Mouse (Mus musculus): ENCODE measurements around the gene Them4. TPM values are rescaled to one million over a fixed set of nuclear protein-coding genes. Genes with fewer than 3 reads are reported as not detected.

Them4 gene
- polyA plus RNA-seq, 1 experiment from 2014 or later: 12.2 TPM

DNA sequence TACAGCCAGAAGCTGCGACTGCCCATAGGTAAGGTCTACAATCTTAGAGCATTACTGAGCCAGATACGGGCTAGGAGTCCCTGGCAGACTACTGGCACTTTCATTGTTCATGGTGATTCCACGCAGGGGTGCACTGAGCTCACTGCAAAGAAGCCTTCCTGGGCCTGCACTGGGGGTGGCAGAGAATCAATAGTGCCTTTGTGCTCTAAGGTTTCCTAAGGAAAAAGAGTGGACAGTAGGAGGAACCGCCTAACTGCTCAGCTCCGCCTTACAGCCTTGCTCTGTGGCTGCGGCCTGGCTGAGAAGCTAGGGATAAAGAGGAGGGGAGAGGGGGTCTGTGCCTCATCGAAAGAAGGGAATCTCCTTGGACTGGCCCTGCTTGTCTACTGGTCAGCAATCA is 52.2 kb downstream of the Them4 start, which contains the start of gene C2cd4d:
C2cd4d (plus strand) TSS at position 301 of the 400 bp plus-strand sequence.
- Histone ChIP-seq H3K9ac (ENCODE audit: low read depth, low read length) (peak within 1 kb of the TSS; percentile 88), H3K36me3 (ENCODE audit: control insufficient read depth, insufficient read depth, low read length) (no peaks in the 10 kb centered on the region), H3K4me2 (ENCODE audit: low read depth, low read length) (peak within 1 kb of the TSS; percentile 94), H3K27me3 (replicated peaks; ENCODE audit: control insufficient read depth, insufficient read depth, low read length) (peaks cover 23% of the 10 kb centered on the region; the same call in 1 of the 2 replicates), H3K4me3 (ENCODE audit: low read depth, low read length) (peak within 1 kb of the TSS; percentile 65), H3K9me3 (ENCODE audit: control insufficient read depth, low read length) (no peaks in the 10 kb centered on the region), H3K27ac (replicated peaks; ENCODE audit: low read depth, low read length) (no peak within 1 kb of the TSS), H3K4me1 (ENCODE audit: control insufficient read depth, insufficient read depth, low read length) (peaks cover 3% of the 10 kb centered on the region; the same call in 1 of the 2 replicates)
- no peak for ATAC-seq (ENCODE audit: low read depth)
- no peak for DNase-seq (ENCODE audit: low spot score)
- WGBS: 37% methylated on average over 7 of the region's 7 CpGs

DNA sequence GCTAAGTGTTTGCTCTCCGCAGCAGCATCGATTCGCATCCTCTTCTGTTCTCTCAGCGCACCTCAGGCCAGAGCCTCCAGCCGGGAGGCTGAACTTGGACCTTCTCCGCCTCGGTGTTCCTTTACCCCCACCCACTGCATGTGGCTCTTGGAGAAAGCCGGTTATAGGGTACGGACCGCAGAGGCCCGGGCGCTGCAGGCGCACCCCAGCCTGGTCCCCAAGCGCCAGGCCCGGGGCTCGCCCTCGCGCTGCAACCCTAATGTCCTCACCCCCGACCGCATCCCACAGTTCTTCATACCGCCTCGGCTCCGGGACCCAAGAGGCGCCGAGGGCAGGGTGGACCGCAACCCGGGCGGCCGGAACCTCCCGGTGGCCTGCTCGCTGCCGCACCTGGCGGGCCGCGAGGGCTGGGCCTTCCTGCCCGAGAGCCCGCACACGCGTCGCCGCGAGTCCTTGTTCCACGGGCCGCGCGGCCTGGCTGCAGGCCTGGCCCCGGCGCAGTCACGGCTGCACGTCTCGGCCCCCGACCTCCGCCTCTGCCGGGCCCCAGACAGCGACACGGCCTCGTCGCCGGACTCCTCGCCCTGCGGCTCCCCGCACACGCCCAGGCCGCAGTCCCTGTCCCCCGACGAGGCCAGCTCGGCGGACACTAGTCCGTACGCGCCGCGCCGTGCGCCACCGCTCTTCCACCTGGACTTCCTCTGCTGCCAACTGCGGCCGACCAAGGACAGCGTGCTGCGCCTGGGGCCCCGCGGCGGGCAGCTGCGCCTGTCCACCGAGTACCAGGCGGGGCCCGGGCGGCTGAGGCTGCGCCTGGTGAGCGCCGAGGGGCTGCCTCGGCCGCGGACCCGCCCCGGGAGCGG is 53.6 kb downstream of the Them4 start:
- peaks cover 3% of the 10 kb centered on the region; the same call in 1 of the 2 replicates for H3K4me1 ChIP-seq (ENCODE audit: control insufficient read depth, insufficient read depth, low read length)
- H3K4me2 ChIP-seq (ENCODE audit: low read depth, low read length): peak overlapping the region; percentile 94
- DNase-seq (ENCODE audit: low spot score) (peak; percentile 59), ATAC-seq (ENCODE audit: low read depth) (peak; percentile 68)
- WGBS: 16% methylated on average over 36 of the region's 97 CpGs
- H3K36me3 ChIP-seq (ENCODE audit: control insufficient read depth, insufficient read depth, low read length): no peaks in the 10 kb centered on the region
- peak overlapping the region; percentile 88 for H3K9ac ChIP-seq (ENCODE audit: low read depth, low read length)
- peak overlapping the region; percentile 65 for H3K4me3 ChIP-seq (ENCODE audit: low read depth, low read length)
- H3K27ac ChIP-seq (replicated peaks; ENCODE audit: low read depth, low read length): peak overlapping the region; percentile 52
- no peaks in the 10 kb centered on the region for H3K9me3 ChIP-seq (ENCODE audit: control insufficient read depth, low read length)
- peaks cover 23% of the 10 kb centered on the region; the same call in 1 of the 2 replicates for H3K27me3 ChIP-seq (replicated peaks; ENCODE audit: control insufficient read depth, insufficient read depth, low read length)

DNA sequence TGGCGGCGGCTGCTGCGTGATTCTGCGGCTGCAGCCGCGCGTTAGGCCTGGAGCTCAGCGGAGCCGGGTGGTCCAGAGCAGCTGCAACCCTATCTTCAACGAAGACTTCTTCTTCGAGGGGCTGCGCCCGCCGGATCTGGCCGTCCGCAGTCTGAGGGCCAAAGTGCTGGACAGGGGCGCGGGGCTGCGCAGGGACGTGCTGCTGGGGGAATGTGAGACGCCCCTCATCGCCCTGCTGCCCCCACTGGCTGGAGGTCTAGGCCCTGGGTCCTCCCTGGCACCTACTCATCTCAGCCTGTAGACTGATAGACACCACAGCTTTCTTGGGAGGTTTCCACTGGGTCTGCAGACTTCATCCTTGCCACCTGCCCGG is 54.3 kb downstream of the Them4 start:
- peak overlapping the region; percentile 65 for H3K4me3 ChIP-seq (ENCODE audit: low read depth, low read length)
- peaks cover 23% of the 10 kb centered on the region; the same call in 1 of the 2 replicates for H3K27me3 ChIP-seq (replicated peaks; ENCODE audit: control insufficient read depth, insufficient read depth, low read length)
- no peaks in the 10 kb centered on the region for H3K9me3 ChIP-seq (ENCODE audit: control insufficient read depth, low read length)
- WGBS: 6% methylated on average over 8 of the region's 23 CpGs
- H3K4me2 ChIP-seq (ENCODE audit: low read depth, low read length): peak overlapping the region; percentile 94
- peak; percentile 26; the same call in 1 of the 2 replicates for ATAC-seq (ENCODE audit: low read depth)
- H3K9ac ChIP-seq (ENCODE audit: low read depth, low read length): peak overlapping the region; percentile 88
- H3K4me1 ChIP-seq (ENCODE audit: control insufficient read depth, insufficient read depth, low read length): peaks cover 3% of the 10 kb centered on the region; the same call in 1 of the 2 replicates
- no peak for DNase-seq (ENCODE audit: low spot score)
- peak overlapping the region; percentile 52; the same call in 1 of the 2 replicates for H3K27ac ChIP-seq (replicated peaks; ENCODE audit: low read depth, low read length)
- H3K36me3 ChIP-seq (ENCODE audit: control insufficient read depth, insufficient read depth, low read length): no peaks in the 10 kb centered on the region

DNA sequence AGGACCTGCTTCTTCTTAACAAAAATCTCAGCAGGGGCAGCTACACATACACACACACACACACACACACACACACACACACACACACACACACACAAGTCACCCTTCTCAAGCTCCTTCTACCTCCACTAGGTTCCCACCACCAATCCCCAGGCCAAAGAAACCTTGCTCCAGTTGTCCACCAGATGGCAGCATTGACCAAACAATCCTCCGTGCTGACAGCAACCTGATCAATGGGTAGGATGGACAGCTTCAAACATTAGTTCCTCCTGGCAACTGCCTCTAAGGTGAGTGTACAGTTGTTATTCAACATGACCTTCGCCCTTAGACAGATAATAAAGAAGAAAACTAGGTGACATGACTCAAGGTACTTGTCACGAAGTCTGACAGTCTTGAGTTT is 56.9 kb downstream of the Them4 start:
- DNase-seq (ENCODE audit: low spot score) (peak; percentile 71), ATAC-seq (ENCODE audit: low read depth) (no peak; the same call in 1 of the 2 replicates)
- Histone ChIP-seq H3K27ac (replicated peaks; ENCODE audit: low read depth, low read length) (no peak overlapping the region), H3K9ac (ENCODE audit: low read depth, low read length) (no peak overlapping the region), H3K4me2 (ENCODE audit: low read depth, low read length) (no peak overlapping the region), H3K4me3 (ENCODE audit: low read depth, low read length) (no peak overlapping the region), H3K4me1 (ENCODE audit: control insufficient read depth, insufficient read depth, low read length) (peaks cover 6% of the 10 kb centered on the region), H3K9me3 (ENCODE audit: control insufficient read depth, low read length) (no peaks in the 10 kb centered on the region), H3K27me3 (replicated peaks; ENCODE audit: control insufficient read depth, insufficient read depth, low read length) (peaks cover 23% of the 10 kb centered on the region; the same call in 1 of the 2 replicates), H3K36me3 (ENCODE audit: control insufficient read depth, insufficient read depth, low read length) (no peaks in the 10 kb centered on the region)
- WGBS: 14% methylated on average over 3 of the region's 3 CpGs

DNA sequence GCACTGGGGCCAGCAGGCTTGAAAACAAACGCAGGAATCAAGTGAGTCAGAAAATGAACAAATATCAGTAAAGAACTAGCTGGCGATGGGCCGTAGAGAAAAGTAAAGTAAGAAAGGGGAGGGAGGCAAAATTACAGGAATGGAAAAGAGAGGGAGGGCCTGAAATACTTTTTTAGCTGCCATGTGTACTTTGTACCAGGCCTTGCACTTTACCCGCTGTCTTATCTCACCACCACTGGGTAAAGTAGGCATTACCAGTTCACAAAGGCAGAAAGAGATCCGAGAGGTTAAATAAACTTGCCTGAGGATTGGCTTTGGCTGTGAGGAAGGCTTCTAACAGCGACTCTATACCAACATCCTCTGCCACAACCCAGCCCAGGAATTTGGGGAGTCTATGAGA is 57.6 kb downstream of the Them4 start:
- H3K9me3 ChIP-seq (ENCODE audit: control insufficient read depth, low read length): no peaks in the 10 kb centered on the region
- ATAC-seq (ENCODE audit: low read depth): no peak
- 82% methylated on average over 6 of the region's 6 CpGs for WGBS
- no peak for DNase-seq (ENCODE audit: low spot score)
- H3K27ac ChIP-seq (replicated peaks; ENCODE audit: low read depth, low read length): no peak overlapping the region
- no peak overlapping the region for H3K9ac ChIP-seq (ENCODE audit: low read depth, low read length)
- no peak overlapping the region for H3K4me2 ChIP-seq (ENCODE audit: low read depth, low read length)
- H3K4me1 ChIP-seq (ENCODE audit: control insufficient read depth, insufficient read depth, low read length): peaks cover 13% of the 10 kb centered on the region
- no peaks in the 10 kb centered on the region for H3K36me3 ChIP-seq (ENCODE audit: control insufficient read depth, insufficient read depth, low read length)
- H3K27me3 ChIP-seq (replicated peaks; ENCODE audit: control insufficient read depth, insufficient read depth, low read length): peaks cover 18% of the 10 kb centered on the region; the same call in 1 of the 2 replicates
- H3K4me3 ChIP-seq (ENCODE audit: low read depth, low read length): no peak overlapping the region

DNA sequence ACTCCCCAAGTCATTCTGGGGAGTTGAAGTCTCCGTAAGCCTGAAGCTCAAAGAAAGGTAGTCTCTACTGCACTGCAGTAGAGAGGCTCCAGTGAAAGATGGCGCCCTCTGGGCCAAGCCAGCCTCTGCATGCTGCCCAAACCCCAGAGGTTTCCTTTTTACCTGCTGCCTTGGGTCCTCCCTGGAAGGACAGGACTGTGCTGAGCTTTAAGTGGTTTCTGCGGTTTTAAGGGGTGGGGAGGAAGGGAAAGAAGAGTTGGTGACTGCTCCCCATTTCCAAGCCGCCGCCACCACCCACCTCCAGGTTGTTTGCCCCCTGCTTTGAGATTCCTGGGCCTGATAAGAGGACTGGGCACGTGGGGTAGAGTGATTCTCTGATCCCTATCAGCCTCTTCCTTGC is 58.7 kb downstream of the Them4 start:
- H3K9ac ChIP-seq (ENCODE audit: low read depth, low read length): no peak overlapping the region
- H3K4me3 ChIP-seq (ENCODE audit: low read depth, low read length): no peak overlapping the region
- no peak for ATAC-seq (ENCODE audit: low read depth)
- no peak overlapping the region for H3K27ac ChIP-seq (replicated peaks; ENCODE audit: low read depth, low read length)
- 62% methylated on average over 6 of the region's 6 CpGs for WGBS
- H3K27me3 ChIP-seq (replicated peaks; ENCODE audit: control insufficient read depth, insufficient read depth, low read length): peaks cover 8% of the 10 kb centered on the region; the same call in 1 of the 2 replicates
- H3K4me2 ChIP-seq (ENCODE audit: low read depth, low read length): no peak overlapping the region
- H3K4me1 ChIP-seq (ENCODE audit: control insufficient read depth, insufficient read depth, low read length): peaks cover 20% of the 10 kb centered on the region
- no peaks in the 10 kb centered on the region for H3K36me3 ChIP-seq (ENCODE audit: control insufficient read depth, insufficient read depth, low read length)
- DNase-seq (ENCODE audit: low spot score): no peak
- no peaks in the 10 kb centered on the region for H3K9me3 ChIP-seq (ENCODE audit: control insufficient read depth, low read length)

DNA sequence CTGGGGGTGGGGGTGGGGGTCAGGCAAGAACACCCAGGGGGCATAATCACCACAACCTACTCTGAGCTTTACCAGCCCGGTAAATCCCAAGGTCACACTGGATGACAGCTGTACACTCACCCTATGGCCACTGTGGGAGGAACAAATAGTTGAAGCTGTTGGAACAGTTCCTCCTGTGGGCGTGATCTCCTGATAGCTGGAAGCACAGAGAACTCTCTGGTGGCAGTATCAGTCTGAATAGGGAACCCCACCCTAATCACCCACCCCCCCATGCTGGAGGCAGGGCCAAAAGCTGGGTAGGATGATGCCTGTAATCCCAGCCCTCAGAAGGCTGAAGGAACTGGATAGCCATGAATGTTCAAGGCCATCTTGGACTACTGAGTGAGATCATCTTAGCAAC is 59.8 kb downstream of the Them4 start:
- Histone ChIP-seq H3K4me3 (ENCODE audit: low read depth, low read length) (no peak overlapping the region), H3K9ac (ENCODE audit: low read depth, low read length) (no peak overlapping the region), H3K36me3 (ENCODE audit: control insufficient read depth, insufficient read depth, low read length) (no peaks in the 10 kb centered on the region), H3K4me1 (ENCODE audit: control insufficient read depth, insufficient read depth, low read length) (peaks cover 21% of the 10 kb centered on the region), H3K4me2 (ENCODE audit: low read depth, low read length) (no peak overlapping the region), H3K27me3 (replicated peaks; ENCODE audit: control insufficient read depth, insufficient read depth, low read length) (peaks cover 3% of the 10 kb centered on the region; the same call in 1 of the 2 replicates), H3K9me3 (ENCODE audit: control insufficient read depth, low read length) (no peaks in the 10 kb centered on the region), H3K27ac (replicated peaks; ENCODE audit: low read depth, low read length) (no peak overlapping the region)
- ATAC-seq (ENCODE audit: low read depth) (no peak), DNase-seq (ENCODE audit: low spot score) (no peak)
- 53% methylated on average over 2 of the region's 2 CpGs for WGBS

DNA sequence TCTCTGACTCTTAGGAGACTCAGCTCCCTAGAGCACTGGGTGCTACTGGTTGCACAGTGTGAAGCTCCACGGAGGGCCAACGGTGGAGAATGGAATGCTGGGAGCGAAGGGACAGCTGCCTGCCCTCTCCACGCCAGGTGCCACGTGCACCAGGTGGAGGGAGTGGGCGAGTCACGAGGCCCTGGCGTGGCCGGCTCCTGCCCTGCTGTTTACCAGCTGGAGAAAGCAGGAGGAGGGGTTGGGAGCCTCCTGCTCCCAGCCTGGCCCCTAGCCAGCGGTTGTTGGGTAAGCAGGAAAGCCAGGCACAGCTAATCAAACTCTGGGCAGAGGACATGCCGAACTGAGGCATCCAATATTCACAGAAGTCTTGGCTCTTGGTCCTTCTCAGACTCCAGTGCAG is 61.7 kb downstream of the Them4 start:
- no peak overlapping the region; the same call in 1 of the 2 replicates for H3K4me3 ChIP-seq (ENCODE audit: low read depth, low read length)
- H3K27me3 ChIP-seq (replicated peaks; ENCODE audit: control insufficient read depth, insufficient read depth, low read length): no peaks in the 10 kb centered on the region
- H3K9me3 ChIP-seq (ENCODE audit: control insufficient read depth, low read length): no peaks in the 10 kb centered on the region
- no peaks in the 10 kb centered on the region for H3K36me3 ChIP-seq (ENCODE audit: control insufficient read depth, insufficient read depth, low read length)
- H3K4me2 ChIP-seq (ENCODE audit: low read depth, low read length): peak overlapping the region; percentile 49
- no peak overlapping the region for H3K27ac ChIP-seq (replicated peaks; ENCODE audit: low read depth, low read length)
- ATAC-seq (ENCODE audit: low read depth) (peak; percentile 65), DNase-seq (ENCODE audit: low spot score) (peak; percentile 90)
- WGBS: 5% methylated on average over 11 of the region's 11 CpGs
- peaks cover 21% of the 10 kb centered on the region for H3K4me1 ChIP-seq (ENCODE audit: control insufficient read depth, insufficient read depth, low read length)
- peak overlapping the region; percentile 42 for H3K9ac ChIP-seq (ENCODE audit: low read depth, low read length)
